Mouse (Mus musculus) liver, embryonic 13.5 days (tissue): ENCODE data around the gene Fam78b. TPM values are rescaled to one million over a fixed set of nuclear protein-coding genes. Genes with fewer than 3 reads are reported as not detected.

Experiments used
- ATAC-seq: fragments of 200-750 bp; cut with Nextera tagmentation; 2 replicates; pipeline ENCODE4 v1.8.0; 2017; ENCODE audit warnings: low read depth, mild to moderate bottlenecking, moderate number of reproducible peaks, moderate library complexity
- DNase-seq: peaks from one replicate; pipeline ENCODE4 v3.0.0; 2022
- H3K27ac ChIP-seq: fragments of 300-500 bp; sonication (generic); 2 replicates; pipeline ENCODE4 v1.5.1; 2015; ENCODE audit warnings: moderate library complexity, mild to moderate bottlenecking, inconsistent platforms
- H3K27me3 ChIP-seq: fragments of 300-500 bp; sonication (generic); 2 replicates; pipeline ENCODE4 v1.6.1; 2015; ENCODE audit warnings: mild to moderate bottlenecking, inconsistent platforms
- H3K36me3 ChIP-seq: fragments of 300-500 bp; sonication (generic); 2 replicates; pipeline ENCODE4 v1.6.1; 2015; ENCODE audit warnings: mild to moderate bottlenecking, inconsistent platforms
- H3K4me1 ChIP-seq: fragments of 300-500 bp; sonication (generic); replicated peaks from 2 replicates; pipeline ENCODE4 v1.6.1; 2015; ENCODE audit warnings: inconsistent platforms
- H3K4me2 ChIP-seq: fragments of 300-500 bp; sonication (generic); 2 replicates; pipeline ENCODE4 v1.6.1; 2015; ENCODE audit warnings: inconsistent platforms, mild to moderate bottlenecking, moderate library complexity
- H3K4me3 ChIP-seq: fragments of 300-500 bp; sonication (generic); replicated peaks from 2 replicates; pipeline ENCODE4 v1.5.1; 2015; ENCODE audit warnings: mild to moderate bottlenecking, inconsistent platforms
- H3K9ac ChIP-seq: fragments of 300-500 bp; sonication (generic); 2 replicates; pipeline ENCODE4 v1.6.1; 2015; ENCODE audit warnings: mild to moderate bottlenecking, inconsistent platforms
- H3K9me3 ChIP-seq: fragments of 300-500 bp; sonication (generic); replicated peaks from 2 replicates; pipeline ENCODE4 v1.6.1; 2016; ENCODE audit warnings: inconsistent platforms
- WGBS: fragments of 180-500 bp; shearing (Covaris S2); methylation state at CpG from one replicate; pipeline ENCODE4 v1.1.7; 2015; ENCODE audit not compliant: insufficient replicate concordance; 5-methylcytosine and 5-hydroxymethylcytosine counted together
- polyA plus RNA-seq: library from polyadenylated mRNA; unstranded; fragments of >200 nt; fragmentation: Nextera tagmentation; extraction: Ambion mirVana; gene quantifications from 2 replicates; pipeline ENCODE4 v1.2.1, GENCODE M21; 2015

The Fam78b gene
- polyA plus RNA-seq, 1 experiment from 2014 or later, result 0.07 TPM

GRCm38 (mm10) chr1:167004621-167005020, 3.4 kb downstream of the Fam78b start:
- Histone ChIP-seq H3K27me3 (peaks cover 44% of the 10 kb centered on the region), H3K4me3 (no peak overlapping the region), H3K27ac (no peak overlapping the region), H3K4me1 (peaks cover 5% of the 10 kb centered on the region), H3K9ac (no peak overlapping the region), H3K36me3 (no peaks in the 10 kb centered on the region), H3K9me3 (no peaks in the 10 kb centered on the region), H3K4me2 (no peak overlapping the region)
- ATAC-seq (no peak), DNase-seq (no peak)
- WGBS, result 50% methylated on average over 2 of the region's 2 CpGs

GRCm38 (mm10) chr1:167007341-167007740, 6.1 kb downstream of the Fam78b start:
- Histone ChIP-seq H3K36me3 (no peaks in the 10 kb centered on the region), H3K27ac (no peak overlapping the region), H3K9me3 (no peaks in the 10 kb centered on the region), H3K4me3 (no peak overlapping the region), H3K4me1 (no peaks in the 10 kb centered on the region), H3K27me3 (peaks cover 16% of the 10 kb centered on the region), H3K9ac (no peak overlapping the region), H3K4me2 (no peak overlapping the region)
- WGBS, result 64% methylated on average over 6 of the region's 6 CpGs
- no peak for ATAC-seq
- no peak for DNase-seq

- DNase-seq, result no peak
- no peaks in the 10 kb centered on the region for H3K36me3 ChIP-seq
- H3K4me2 ChIP-seq, result no peak overlapping the region
- 75% methylated on average over 9 of the region's 9 CpGs for WGBS
- no peak overlapping the region for H3K27ac ChIP-seq
- no peak overlapping the region for H3K4me3 ChIP-seq
- H3K9me3 ChIP-seq, result no peaks in the 10 kb centered on the region
- H3K4me1 ChIP-seq, result no peaks in the 10 kb centered on the region
- ATAC-seq, result no peak
- H3K27me3 ChIP-seq, result no peaks in the 10 kb centered on the region
- no peak overlapping the region for H3K9ac ChIP-seq
Observed at GRCm38 (mm10) chr1:167010190-167010589, 9.0 kb downstream of the Fam78b start.

- H3K27ac ChIP-seq, result no peak overlapping the region
- DNase-seq (no peak), ATAC-seq (no peak)
- no peak overlapping the region for H3K9ac ChIP-seq
- H3K9me3 ChIP-seq, result no peaks in the 10 kb centered on the region
- no peak overlapping the region for H3K4me2 ChIP-seq
- H3K27me3 ChIP-seq, result no peaks in the 10 kb centered on the region
- H3K36me3 ChIP-seq, result no peaks in the 10 kb centered on the region
- WGBS, result 51% methylated on average over 6 of the region's 6 CpGs
- H3K4me3 ChIP-seq, result no peak overlapping the region
- H3K4me1 ChIP-seq, result no peaks in the 10 kb centered on the region
Observed at GRCm38 (mm10) chr1:167011301-167011700, 10.1 kb downstream of the Fam78b start.

- Histone ChIP-seq H3K4me1 (no peaks in the 10 kb centered on the region), H3K4me2 (no peak overlapping the region), H3K9me3 (no peaks in the 10 kb centered on the region), H3K9ac (no peak overlapping the region), H3K4me3 (no peak overlapping the region), H3K27me3 (no peaks in the 10 kb centered on the region), H3K27ac (no peak overlapping the region), H3K36me3 (no peaks in the 10 kb centered on the region)
- DNase-seq, result no peak
- WGBS, result 71% methylated on average over 8 of the region's 8 CpGs
- no peak for ATAC-seq
Observed at GRCm38 (mm10) chr1:167012616-167013015, 11.4 kb downstream of the Fam78b start.

- Histone ChIP-seq H3K27ac (no peak overlapping the region), H3K27me3 (no peaks in the 10 kb centered on the region), H3K36me3 (no peaks in the 10 kb centered on the region), H3K4me1 (no peaks in the 10 kb centered on the region), H3K9ac (no peak overlapping the region), H3K9me3 (no peaks in the 10 kb centered on the region), H3K4me2 (no peak overlapping the region), H3K4me3 (no peak overlapping the region)
- DNase-seq (no peak), ATAC-seq (no peak)
- WGBS, result 45% methylated on average over 7 of the region's 7 CpGs
Observed at GRCm38 (mm10) chr1:167013234-167013864, 12.1 kb downstream of the Fam78b start.

GRCm38 (mm10) chr1:167016269-167016668, 15.1 kb downstream of the Fam78b start:
- Histone ChIP-seq H3K9ac (no peak overlapping the region), H3K27ac (no peak overlapping the region), H3K4me3 (no peak overlapping the region), H3K4me1 (no peaks in the 10 kb centered on the region), H3K9me3 (no peaks in the 10 kb centered on the region), H3K36me3 (no peaks in the 10 kb centered on the region), H3K4me2 (no peak overlapping the region), H3K27me3 (no peaks in the 10 kb centered on the region)
- ATAC-seq (no peak), DNase-seq (no peak)
- WGBS, result 40% methylated on average over 3 of the region's 3 CpGs

- no peak overlapping the region for H3K4me3 ChIP-seq
- no peak for DNase-seq
- no peaks in the 10 kb centered on the region for H3K36me3 ChIP-seq
- ATAC-seq, result no peak
- no peak overlapping the region for H3K4me2 ChIP-seq
- H3K27me3 ChIP-seq, result no peaks in the 10 kb centered on the region
- no peak overlapping the region for H3K9ac ChIP-seq
- 42% methylated on average over 9 of the region's 9 CpGs for WGBS
- H3K9me3 ChIP-seq, result no peaks in the 10 kb centered on the region
- no peak overlapping the region for H3K27ac ChIP-seq
- H3K4me1 ChIP-seq, result no peaks in the 10 kb centered on the region
Observed at GRCm38 (mm10) chr1:167022001-167022424, 20.8 kb downstream of the Fam78b start.

- H3K4me2 ChIP-seq, result no peak overlapping the region
- 55% methylated on average over 7 of the region's 8 CpGs for WGBS
- no peaks in the 10 kb centered on the region; the same call in 1 of the 2 replicates for H3K9me3 ChIP-seq
- ATAC-seq (no peak), DNase-seq (no peak)
- H3K4me1 ChIP-seq, result no peaks in the 10 kb centered on the region
- no peak overlapping the region for H3K4me3 ChIP-seq
- no peaks in the 10 kb centered on the region for H3K36me3 ChIP-seq
- H3K9ac ChIP-seq, result no peak overlapping the region
- H3K27me3 ChIP-seq, result no peaks in the 10 kb centered on the region
- no peak overlapping the region for H3K27ac ChIP-seq
Observed at GRCm38 (mm10) chr1:167022541-167023121, 21.4 kb downstream of the Fam78b start.

GRCm38 (mm10) chr1:167023794-167024193, 22.6 kb downstream of the Fam78b start:
- 73% methylated on average over 11 of the region's 11 CpGs for WGBS
- Histone ChIP-seq H3K9ac (no peak overlapping the region), H3K4me3 (no peak overlapping the region), H3K4me1 (no peaks in the 10 kb centered on the region), H3K27me3 (no peaks in the 10 kb centered on the region), H3K4me2 (no peak overlapping the region), H3K36me3 (no peaks in the 10 kb centered on the region), H3K9me3 (peaks cover 4% of the 10 kb centered on the region; the same call in 1 of the 2 replicates), H3K27ac (no peak overlapping the region)
- DNase-seq (no peak), ATAC-seq (no peak)

GRCm38 (mm10) chr1:167024961-167025360, 23.7 kb downstream of the Fam78b start:
- no peak overlapping the region for H3K9ac ChIP-seq
- no peak overlapping the region for H3K4me3 ChIP-seq
- WGBS, result 50% methylated on average over 4 of the region's 4 CpGs
- H3K27ac ChIP-seq, result no peak overlapping the region
- peaks cover 4% of the 10 kb centered on the region; the same call in 1 of the 2 replicates for H3K9me3 ChIP-seq
- no peaks in the 10 kb centered on the region for H3K4me1 ChIP-seq
- no peaks in the 10 kb centered on the region for H3K36me3 ChIP-seq
- no peak for DNase-seq
- ATAC-seq, result no peak
- H3K27me3 ChIP-seq, result no peaks in the 10 kb centered on the region
- no peak overlapping the region for H3K4me2 ChIP-seq

- Histone ChIP-seq H3K9ac (no peak overlapping the region), H3K36me3 (no peaks in the 10 kb centered on the region), H3K4me2 (no peak overlapping the region), H3K27ac (no peak overlapping the region), H3K4me3 (no peak overlapping the region), H3K9me3 (peaks cover 4% of the 10 kb centered on the region; the same call in 1 of the 2 replicates), H3K27me3 (no peaks in the 10 kb centered on the region), H3K4me1 (no peaks in the 10 kb centered on the region)
- ATAC-seq (no peak), DNase-seq (no peak)
- 64% methylated on average over 13 of the region's 13 CpGs for WGBS
Observed at GRCm38 (mm10) chr1:167032046-167032648, 30.9 kb downstream of the Fam78b start.
